Mouse (Mus musculus) granulocyte monocyte progenitor cell, adult 5-6 weeks (primary cell): ENCODE measurements around the gene C130060K24Rik. TPM values are rescaled to one million over a fixed set of nuclear protein-coding genes. Genes with fewer than 3 reads are reported as not detected.

ENCODE experiments used
- ATAC-seq: replicated peaks from 2 replicates; pipeline ENCODE4 v1.8.0; 2016; ENCODE audit warnings: mild to moderate bottlenecking, moderate TSS enrichment, inconsistent platforms; ENCODE audit not compliant: poor library complexity, severe bottlenecking
- total RNA-seq, 2 experiments: library from RNA; stranded (forward) in 1 of 2; stranded (reverse) in 1 of 2; fragments of 200-712, 200-1000 nt in 1 of 2; fragments of >200 nt in 1 of 2; fragmentation: Nextera tagmentation in 1 of 2; gene quantifications; 2 replicates each; pipeline ENCODE4 v1.2.3; 2014 to 2017

C130060K24Rik gene
- total RNA-seq (2014; fragmentation: Nextera tagmentation) (not detected in 2 replicates), total RNA-seq (2017) (not detected in 2 replicates)

GRCm38 (mm10) chr6:65380918-65381772 lies at the start of gene C130060K24Rik:
Gene C130060K24Rik (plus strand): TSS chr6:65381105.
- peak; percentile 71 for ATAC-seq

- no peak for ATAC-seq
Observed at GRCm38 (mm10) chr6:65334246-65334645, 46.7 kb upstream of the C130060K24Rik start.

GRCm38 (mm10) chr6:65339391-65339790 lies 41.5 kb upstream of the C130060K24Rik start:
- no peak for ATAC-seq

GRCm38 (mm10) chr6:65341360-65341759 lies 39.5 kb upstream of the C130060K24Rik start:
- no peak for ATAC-seq

- ATAC-seq, result no peak
Observed at GRCm38 (mm10) chr6:65347736-65348135, 33.2 kb upstream of the C130060K24Rik start.

GRCm38 (mm10) chr6:65348255-65348654 lies 32.6 kb upstream of the C130060K24Rik start:
- ATAC-seq, result no peak

- no peak for ATAC-seq
Observed at GRCm38 (mm10) chr6:65351622-65352021, 29.3 kb upstream of the C130060K24Rik start.

- no peak for ATAC-seq
Observed at GRCm38 (mm10) chr6:65375918-65376317, 5.0 kb upstream of the C130060K24Rik start.

GRCm38 (mm10) chr6:65421888-65422287 lies 41.0 kb downstream of the C130060K24Rik start:
- ATAC-seq, result no peak

GRCm38 (mm10) chr6:65427065-65427464 lies 46.2 kb downstream of the C130060K24Rik start:
- no peak for ATAC-seq

GRCm38 (mm10) chr6:65433159-65433558 lies 52.3 kb downstream of the C130060K24Rik start:
- peak; percentile 62 for ATAC-seq

- peak; percentile 76 for ATAC-seq
Observed at GRCm38 (mm10) chr6:65453465-65453864, 72.6 kb downstream of the C130060K24Rik start.

- ATAC-seq, result no peak
Observed at GRCm38 (mm10) chr6:65465294-65465693, 84.4 kb downstream of the C130060K24Rik start.

- no peak for ATAC-seq
Observed at GRCm38 (mm10) chr6:65470320-65470719, 89.4 kb downstream of the C130060K24Rik start.

- no peak for ATAC-seq
Observed at GRCm38 (mm10) chr6:65472455-65472854, 91.5 kb downstream of the C130060K24Rik start.

- no peak for ATAC-seq
Observed at GRCm38 (mm10) chr6:65498786-65499185, 117.9 kb downstream of the C130060K24Rik start.

Other genes starting within 250 kb of the C130060K24Rik start
- 0.38 TPM in 1 of 2 replicates, not detected in the other for gene Hpgds, start 236.2 kb upstream of the C130060K24Rik start, total RNA-seq (2014; fragmentation: Nextera tagmentation)
- gene Hpgds, start 236.2 kb upstream of the C130060K24Rik start, total RNA-seq (2017), result 1.6 TPM in 1 of 2 replicates, not detected in the other
- gene Tnip3, start 144.2 kb downstream of the C130060K24Rik start, total RNA-seq (2014; fragmentation: Nextera tagmentation), result 0.23 TPM in 1 of 2 replicates, not detected in the other
- 0.30 and 9.4 TPM in 2 replicates for gene Tnip3, start 144.2 kb downstream of the C130060K24Rik start, total RNA-seq (2017)